Mouse (Mus musculus) heart, postnatal 25 days (tissue): ENCODE measurements at regions not wholly inside any gene's neighbourhood (a gene's known extent, or its start where the extent isn't known, plus 50 kb on each side); places are given as distances from the start of the nearest gene placed in this dataset.

Experiments
- DNase-seq: peaks from one replicate; pipeline ENCODE4 v3.0.0; 2022; ENCODE audit warnings: low spot score
- intact Hi-C: fragments of 180-260 bp; cut with DNase I; formaldehyde crosslinking; loops from one replicate; pipeline ENCODE4 v1.15.1; 2025

DNA sequence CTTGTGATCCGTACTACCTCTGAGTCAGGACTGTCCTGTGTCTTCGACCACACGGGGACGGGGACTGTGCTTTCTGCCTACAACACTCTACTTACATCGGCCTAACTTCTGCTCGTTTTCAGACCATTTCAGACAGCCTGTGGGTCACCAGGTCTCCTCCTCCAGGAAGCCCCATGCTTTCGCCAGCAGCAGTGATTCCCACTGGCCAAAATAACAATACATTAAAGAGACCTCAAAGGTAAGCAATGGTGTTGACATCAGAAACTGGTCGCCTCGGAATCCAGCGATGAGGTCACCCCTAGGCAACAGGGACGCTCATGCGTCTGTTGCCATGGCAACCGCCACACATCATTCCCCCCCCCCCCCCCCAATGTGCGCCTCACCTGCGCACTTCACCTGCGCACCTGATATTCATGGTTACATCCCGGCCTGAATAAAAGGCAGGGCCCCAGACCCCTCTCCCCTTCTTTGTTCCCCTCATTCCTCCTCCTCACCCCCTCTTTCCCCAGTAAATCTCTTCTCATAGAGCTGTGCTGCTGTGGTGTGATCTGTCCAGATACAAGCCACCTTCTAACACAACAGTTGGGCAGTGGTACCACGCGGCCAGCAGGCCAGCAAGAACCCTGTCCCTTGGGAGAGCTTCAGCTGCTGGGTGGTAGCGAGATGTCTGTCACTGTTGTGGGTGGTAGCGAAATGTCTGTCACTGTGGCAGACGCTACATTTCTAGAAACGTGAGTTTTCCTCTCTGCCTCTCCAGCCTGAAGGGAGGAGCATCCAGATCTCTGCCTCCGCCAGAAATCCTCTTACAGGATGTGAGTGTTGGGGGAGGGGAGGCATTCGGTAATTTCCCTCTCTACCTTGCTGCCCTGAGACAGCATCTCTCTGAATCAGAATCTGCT, 145.0 kb downstream of the Setd4 start:
- no peak for DNase-seq
- intact Hi-C loops, result loop anchor here (10.0 kb wide), 2 partner anchors 314 to 634 kb away; partner anchors contain the start of gene Runx1

DNA sequence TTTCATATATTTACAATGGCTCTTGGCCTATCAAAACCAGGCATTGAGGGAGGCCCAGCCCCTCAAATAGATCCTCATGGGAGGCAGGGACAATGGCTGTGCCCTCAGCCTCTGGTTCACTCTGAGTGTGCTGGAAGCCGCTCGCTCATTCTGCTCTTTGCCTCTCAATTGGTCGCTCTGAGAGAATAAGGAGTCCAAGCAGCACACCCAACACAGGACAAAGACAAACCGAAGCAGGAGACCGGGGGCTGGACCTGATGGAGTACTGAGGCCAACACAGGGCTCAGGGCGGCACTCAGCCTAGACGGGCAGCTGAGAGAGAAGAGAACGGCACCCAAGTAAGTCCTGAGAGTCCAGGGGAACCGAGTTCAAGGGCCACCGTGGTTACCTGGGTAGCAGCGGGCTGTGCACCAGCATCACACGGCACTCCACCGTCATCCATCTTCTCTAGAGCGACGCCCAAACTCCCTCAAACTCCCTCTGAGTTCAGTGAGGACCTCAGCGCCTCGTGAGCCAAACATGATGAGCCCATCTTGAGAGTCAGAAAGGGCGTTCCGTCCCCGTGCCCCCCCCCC, 145.8 kb downstream of the Setd4 start:
- DNase-seq, result no peak
- intact Hi-C loops, result loop anchor here (10.0 kb wide), 2 partner anchors 313 to 633 kb away; partner anchors contain the start of gene Runx1

DNA sequence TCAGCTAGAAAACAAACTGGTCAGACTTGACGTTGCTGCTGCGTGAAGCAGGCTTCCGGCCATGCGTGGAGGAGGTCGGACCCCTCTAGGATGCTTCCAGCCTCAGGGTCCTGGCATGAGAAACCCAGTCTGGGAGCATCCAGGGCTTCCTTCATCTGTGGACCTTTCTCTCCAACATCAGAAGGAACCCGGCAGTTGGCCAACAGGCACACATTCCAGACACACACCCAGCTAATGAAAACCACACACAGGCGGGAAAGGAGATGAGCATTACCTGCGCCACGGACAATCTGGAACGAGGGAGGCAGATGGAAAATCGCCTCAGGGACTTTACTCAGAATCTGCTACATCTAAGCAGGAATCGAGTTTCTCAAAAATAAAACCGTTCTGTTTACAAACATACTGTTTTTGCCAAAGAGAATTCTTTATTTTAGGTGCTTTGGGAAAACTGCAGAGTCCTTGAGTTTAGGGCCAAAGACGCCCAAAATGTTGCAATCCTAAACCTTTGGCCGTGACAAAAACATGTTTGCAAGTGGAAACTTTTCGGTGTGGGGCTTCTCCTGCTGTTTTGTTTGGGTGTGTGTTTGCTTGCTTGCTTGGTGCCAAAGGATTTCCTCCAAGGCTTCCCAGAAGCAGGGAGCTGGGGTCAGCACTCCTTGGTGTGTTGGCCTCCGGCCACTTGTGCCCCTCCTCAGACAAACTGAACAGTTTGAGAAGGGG, 147.0 kb downstream of the Setd4 start:
- DNase-seq, result no peak
- intact Hi-C loops, result loop anchor here (10.0 kb wide), 2 partner anchors 312 to 632 kb away; partner anchors contain the start of gene Runx1

DNA sequence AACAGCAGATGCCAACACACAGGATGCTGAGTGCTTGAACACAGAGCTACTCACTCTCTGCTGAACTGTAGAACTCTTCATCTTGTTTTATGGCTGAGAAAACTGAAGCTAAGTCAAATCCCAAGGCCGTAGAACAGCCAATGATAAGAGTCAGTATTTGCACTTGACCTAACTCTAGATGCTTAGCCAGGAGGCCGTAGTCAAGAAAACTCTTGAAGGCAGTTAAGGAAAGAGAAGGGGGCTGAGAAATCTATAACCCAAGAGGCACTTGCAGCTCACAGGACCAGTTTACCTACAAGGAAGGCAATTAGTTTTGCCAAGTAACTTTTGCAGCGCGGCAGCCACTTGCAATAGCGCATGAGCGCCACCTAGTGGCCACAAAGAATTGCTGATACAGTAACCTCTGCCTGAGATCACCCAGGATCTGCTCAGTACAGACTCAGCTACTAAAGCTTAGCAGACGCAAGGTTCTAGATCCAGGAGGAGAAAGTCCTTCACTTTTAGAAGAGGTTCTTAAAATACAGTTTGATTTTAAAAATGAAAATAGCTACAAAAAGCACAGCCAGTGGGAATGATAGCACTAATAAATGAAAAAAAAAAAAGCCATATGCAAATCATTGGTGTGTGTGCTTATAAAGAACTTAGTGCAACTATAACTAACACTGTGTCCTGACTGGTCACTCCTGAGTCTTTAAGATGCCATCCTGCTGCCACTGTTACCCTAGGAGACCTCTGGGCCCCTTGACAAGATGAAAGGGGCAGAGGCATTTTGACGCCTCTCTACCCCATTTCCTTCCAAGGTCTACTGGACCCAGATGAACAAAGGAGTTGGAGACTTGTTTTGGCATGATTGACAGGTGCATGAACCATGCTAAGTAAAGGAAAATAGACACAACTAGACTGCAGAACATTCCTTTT, 149.5 kb downstream of the Setd4 start:
- no peak for DNase-seq
- intact Hi-C loops, result loop anchor here (1.0 to 10.0 kb wide), 5 partner anchors 88 to 889 kb away; partner anchors contain the start of gene Runx1

DNA sequence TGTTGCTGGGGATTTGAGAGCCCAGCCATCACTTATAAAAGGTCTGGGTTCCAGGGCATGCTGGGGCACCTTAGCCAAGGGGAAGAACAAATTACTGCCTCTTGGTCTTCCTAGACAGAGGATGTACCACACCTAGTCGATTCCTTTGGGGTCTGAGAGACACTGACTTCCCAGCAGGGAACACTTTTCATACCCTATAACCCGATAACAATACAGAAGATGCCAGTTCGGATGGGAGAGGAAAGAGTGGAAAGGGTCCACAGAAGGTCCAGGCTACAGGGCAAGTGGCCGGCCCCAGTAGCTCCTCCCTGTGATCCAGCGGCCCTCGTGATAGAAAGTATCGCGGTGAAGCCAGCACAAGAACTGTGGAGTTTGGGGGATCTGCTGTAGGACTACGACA, 150.8 kb downstream of the Setd4 start:
- intact Hi-C loops, result loop anchor here (5.0 to 10.0 kb wide), 3 partner anchors 89 to 628 kb away; partner anchors contain the start of gene Runx1

DNA sequence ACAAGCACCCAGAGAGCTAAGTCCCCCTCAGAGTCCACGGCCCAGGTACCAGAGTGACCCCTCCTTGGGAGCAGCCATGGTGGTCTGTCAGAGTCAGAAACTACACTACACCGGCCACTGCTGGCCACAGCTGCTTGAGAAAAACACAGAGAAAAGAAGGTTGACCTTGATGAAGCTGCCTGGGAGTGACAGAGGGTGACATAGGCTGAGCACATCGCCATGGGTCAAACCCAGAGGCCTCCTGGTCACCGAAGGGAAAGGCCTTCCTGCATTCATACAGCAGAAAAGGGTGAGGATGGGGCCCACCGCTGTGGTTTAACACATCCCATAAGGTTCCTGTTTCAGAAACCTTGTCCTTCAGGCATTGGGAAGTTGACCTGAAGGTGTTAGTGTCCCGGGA, 153.0 kb downstream of the Setd4 start:
- no peak for DNase-seq
- intact Hi-C loops, result loop anchor here (5.0 to 10.0 kb wide), 3 partner anchors 91 to 626 kb away; partner anchors contain the start of gene Runx1

More for the DNA sequence above, 150.8 kb downstream of the Setd4 start:
- no peak for DNase-seq

DNA sequence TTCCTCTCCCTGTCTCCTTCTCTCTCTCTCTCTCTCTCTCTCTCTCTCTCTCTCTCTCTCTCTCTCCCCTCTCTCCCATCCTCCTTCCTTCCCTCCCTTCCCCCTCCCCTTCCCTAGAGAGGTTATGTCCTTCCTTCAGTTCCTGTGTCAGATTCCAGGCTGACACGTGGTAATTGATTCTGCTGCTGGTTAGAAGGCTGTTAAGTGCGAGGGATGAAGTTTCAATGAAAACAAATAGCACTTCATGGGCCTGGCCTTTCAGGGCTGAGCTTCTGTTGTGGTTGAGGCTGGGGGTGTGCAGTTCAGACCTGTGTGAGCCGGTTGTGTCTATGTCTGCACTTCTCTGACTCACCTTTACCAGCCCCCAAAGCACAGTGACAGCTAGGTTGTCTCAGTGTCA, 153.9 kb downstream of the Setd4 start:
- DNase-seq, result no peak
- intact Hi-C loops, result loop anchor here (5.0 to 10.0 kb wide), 3 partner anchors 92 to 625 kb away; partner anchors contain the start of gene Runx1

DNA sequence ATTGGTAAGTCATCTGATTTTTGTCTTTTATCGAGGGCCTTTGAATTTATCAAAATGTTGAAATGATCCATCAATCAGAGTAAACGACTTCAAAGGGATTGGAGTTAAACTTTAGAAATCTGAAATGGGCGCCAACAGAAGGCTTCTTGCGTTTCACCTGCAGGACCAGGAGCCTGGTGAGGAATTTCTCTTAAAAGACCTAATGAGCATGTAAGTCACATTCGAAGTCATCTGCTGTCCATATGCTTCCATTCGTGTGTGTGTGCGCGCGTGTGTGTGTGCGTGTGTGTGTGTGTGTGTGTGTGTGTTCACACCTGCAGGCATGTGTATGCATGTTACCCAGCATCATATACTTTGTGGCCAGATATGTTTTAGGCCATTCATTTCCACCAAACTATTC, 155.7 kb downstream of the Setd4 start:
- intact Hi-C loops, result no loop called here
- no peak for DNase-seq

DNA sequence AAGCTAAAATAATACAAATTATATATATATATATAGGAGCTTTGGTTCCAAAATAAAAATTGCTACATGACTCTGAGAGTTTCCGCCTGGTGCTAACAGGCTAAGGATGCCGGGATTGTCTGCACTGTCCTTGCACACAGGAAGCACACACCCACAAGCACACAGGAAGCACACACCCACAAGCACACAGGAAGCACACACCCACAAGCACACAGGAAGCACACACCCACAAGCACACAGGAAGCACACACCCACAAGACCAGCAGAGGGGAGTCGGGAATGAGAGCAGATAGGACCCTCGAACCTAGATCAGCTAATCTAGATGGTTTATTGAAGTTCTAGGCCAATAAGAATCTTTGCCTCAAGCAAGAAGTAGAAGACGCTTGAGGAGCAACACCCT, 156.9 kb downstream of the Setd4 start:
- DNase-seq, result no peak
- intact Hi-C loops, result no loop called here

DNA sequence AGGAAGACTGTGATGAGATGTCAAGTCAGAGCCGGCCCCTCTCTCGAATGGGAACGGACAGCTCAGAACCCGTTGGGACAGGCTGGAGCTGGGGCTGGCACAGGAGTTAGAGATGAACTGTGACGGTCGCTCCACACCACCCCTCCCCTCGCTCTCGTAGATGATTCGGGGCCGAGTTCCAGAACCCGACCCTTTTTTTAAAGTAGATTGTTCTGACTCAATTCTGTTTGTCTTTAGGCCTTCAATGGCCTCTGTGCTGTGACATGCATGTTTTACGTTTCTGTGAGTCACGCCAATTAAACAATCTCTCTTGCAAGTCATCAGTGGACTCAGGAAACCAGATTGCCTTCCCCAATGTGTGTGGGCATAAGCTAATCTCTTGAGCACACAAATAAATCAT, 157.7 kb downstream of the Setd4 start:
- intact Hi-C loops, result no loop called here
- DNase-seq, result no peak

DNA sequence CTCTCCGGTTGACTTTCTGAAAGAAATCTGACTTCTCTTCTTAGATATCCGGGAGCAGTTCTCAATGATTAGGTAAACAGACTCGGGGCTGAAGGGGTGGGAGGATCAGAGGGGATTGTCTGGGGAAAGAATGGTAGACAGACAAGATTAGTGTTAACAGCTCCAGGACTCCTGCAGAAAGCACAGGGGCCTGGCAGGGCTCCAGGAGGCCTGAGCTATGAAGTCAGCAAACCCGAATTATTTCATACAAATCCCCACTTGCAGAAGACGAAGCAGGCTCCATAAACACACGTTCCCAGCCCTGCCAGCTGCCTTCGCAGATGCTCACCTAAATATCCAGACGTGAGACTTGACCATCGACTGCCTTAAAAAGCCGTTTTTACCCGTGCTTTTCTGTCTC, 161.0 kb downstream of the Setd4 start:
- DNase-seq, result no peak
- intact Hi-C loops, result no loop called here

DNA sequence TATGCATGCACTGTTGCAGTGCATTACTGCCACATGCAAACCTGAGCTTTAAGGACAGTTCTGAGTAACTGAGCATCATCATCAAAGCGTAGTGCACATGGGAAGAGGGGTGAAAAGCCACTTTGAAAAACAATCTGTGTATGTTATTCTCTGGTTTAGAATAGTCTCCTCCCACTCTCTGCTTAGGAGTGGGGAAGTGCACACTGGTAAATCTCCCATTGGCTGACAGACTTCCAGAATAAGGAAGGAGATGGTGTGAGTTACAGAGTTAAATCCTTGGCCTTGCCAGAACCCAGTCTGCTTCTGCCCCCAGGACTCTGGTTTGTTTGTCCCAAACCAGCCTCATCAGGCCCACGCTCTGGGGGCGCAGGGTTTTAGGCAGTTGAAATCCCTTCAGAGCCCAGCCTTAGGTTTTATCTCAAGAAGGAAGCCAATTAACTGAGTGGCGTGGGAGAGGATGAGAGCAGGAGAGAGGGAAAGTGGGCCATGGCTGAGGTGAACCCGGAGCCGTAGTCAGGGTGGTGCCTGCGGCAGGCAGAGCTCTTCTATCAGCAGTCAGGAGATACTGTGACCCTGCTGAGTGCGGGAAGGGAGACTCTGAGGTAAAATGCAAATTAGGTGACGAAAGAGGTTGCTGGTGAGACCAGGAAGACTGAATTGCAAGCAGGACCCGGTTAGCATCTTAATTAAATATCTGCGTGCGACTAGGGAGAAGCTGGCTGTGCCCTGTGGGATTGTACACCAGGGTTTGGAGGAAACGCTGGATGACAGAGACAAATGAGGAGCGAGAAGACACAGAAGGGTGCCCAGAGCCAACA, 166.0 kb downstream of the Setd4 start:
- intact Hi-C loops, result no loop called here
- DNase-seq, result no peak

DNA sequence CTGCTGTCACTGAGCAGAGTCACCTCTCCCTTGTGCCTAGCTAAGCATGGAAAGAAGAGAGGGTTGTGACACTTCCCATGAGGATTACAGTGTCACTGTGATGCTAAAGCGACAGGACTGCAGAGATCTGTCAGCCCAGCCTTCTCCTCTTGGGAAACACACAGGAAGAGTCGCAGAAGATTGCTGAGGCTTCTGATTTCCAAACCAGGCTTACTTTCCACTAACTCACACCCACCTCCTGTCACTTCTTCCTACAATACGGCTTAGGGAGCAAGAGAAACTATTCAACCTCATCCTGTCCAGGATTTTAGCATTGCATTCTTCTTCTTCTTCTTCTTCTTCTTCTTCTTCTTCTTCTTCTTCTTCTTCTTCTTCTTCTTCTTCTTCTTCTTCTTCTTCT, 167.1 kb downstream of the Setd4 start:
- intact Hi-C loops, result no loop called here

DNA sequence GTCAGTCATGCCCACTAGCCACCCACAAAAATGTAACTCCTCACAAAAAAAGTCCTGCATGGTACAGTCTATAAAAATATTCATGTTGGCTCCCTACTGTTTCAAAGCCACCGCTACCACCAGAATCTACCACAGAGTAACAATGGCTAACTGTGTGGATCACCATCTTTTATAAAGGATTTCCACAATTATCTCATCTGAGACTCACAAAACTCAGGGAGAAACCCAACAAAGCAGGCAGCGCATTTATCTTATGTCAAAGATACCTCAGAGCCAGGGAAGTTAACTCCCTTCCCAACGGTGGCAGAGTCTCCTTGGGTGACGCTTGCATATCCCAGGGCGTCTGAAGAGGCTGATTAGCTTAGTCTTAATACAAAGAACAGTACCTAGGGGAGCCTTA, 172.5 kb downstream of the Setd4 start:
- intact Hi-C loops, result no loop called here
- DNase-seq, result no peak

More for the DNA sequence above, 167.1 kb downstream of the Setd4 start:
- no peak for DNase-seq

DNA sequence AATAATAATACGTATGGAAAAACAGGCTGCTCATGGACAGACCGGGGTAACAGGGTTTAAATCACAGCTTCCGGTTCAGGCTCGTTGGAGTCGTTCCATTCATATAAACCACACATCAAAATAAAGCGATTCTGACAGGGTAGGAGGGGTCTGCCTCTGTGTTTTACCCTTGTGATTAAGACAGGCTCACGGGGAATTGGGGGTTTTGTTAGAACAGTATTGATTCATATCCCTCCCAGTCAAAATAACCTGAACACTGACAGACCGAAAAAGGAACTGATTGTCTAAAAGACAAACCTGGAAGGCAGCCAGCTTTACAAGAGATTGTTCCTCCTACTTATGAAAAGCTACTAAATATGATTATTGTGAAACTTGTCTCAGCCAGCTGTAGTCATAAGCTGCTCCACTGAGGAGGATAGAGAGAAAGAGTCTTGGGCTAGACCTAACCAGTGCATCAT, 174.5 kb downstream of the Setd4 start:
- no peak for DNase-seq
- intact Hi-C loops, result no loop called here

DNA sequence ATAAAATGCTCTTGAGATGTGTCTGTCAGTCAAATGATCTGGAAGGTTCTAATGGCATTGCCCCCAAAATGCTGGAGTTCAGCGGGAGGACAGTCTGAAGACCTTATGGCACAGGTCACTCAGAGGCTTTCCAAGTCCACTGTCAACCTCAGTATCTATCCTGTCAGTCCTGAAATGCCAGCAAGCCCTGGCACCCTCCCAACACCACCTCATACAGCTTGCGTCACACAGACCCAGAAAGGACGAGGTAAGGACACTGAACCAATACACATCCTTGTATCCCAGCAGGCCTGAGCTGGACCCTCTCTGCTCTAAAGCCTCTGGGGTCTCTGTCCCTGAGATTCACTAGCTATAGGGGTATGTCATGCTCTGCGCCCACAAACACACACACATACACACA, 176.6 kb downstream of the Setd4 start:
- no peak for DNase-seq
- intact Hi-C loops, result no loop called here

DNA sequence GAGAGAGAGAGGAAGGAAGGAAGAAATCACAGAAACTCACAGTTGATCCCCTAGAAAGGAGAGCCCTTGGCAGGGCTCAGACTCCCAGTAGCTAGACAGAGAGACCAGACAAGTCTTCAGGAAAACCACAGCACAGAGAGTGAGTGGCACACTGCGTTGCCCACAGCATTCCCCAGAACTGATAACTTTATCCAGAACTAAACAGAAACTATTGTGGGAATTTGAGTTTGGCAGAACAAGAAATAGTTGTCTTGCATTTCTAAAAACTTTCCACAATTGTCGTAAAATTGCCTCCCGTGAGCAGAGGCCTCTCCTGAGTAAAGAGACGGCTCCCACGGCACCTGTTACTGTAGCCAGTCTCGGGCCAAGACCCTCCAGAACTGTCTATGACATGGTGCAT, 178.1 kb downstream of the Setd4 start:
- DNase-seq, result no peak
- intact Hi-C loops, result no loop called here

DNA sequence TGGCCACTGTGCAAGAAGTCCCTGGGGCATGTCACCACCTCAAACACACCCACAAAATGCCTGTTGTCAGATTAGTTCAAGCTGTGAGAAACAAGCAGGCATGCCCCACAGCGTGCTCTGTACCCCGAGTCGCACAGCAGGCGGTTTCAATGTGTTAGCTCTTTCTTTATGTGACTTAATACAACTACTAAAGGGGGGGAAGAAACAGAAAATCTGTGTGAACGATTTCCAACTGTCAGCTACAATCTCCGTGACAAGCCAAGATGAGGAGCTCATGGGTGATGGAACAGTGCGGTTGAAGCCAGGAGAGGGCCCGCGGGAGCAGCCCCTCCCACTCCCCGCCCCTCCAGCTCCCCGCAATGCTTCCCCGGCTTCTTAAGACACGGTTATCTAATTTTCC, 180.7 kb downstream of the Setd4 start:
- no peak for DNase-seq
- intact Hi-C loops, result no loop called here
